Mouse (Mus musculus) testis, adult 2 months (tissue): ENCODE data around the gene Akap13.

Source experiments
- CTCF ChIP-seq: fragments of 200-500 bp; IDR thresholded peaks from 2 replicates; pipeline ENCODE4 v1.5.1; 2012; ENCODE audit warnings: low read depth, mild to moderate bottlenecking, inconsistent platforms, low read length, moderate library complexity; ENCODE audit not compliant: control insufficient read depth, insufficient read depth, insufficient replicate concordance
- POLR2A ChIP-seq: fragments of 200-500 bp; IDR thresholded peaks from 2 replicates; pipeline ENCODE4 v1.6.1; 2012; ENCODE audit warnings: low read depth, mild to moderate bottlenecking, inconsistent platforms, low read length, moderate library complexity; ENCODE audit not compliant: control insufficient read depth

DNA sequence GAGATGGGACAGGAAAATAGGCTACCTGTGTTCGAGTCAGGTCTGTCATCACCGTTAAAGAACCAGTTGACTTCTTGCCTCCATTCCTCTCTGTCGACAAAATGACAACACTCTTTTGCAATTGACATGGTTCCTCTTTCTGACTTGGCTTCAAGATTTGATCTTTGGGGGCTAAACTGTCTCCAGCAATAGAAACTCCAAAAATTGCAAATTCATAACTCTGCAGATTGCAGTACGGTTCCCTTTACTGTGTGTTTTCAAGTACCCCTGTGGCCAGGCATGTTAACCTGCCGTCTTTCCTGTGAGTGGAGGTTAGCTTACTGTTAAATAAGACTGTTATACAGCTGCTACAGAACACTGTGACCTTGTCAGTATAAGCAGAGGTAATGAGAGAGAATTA is 244.5 kb downstream of the Akap13 start:
- TF ChIP-seq CTCF (no peak), POLR2A (no peak)
